Mouse (Mus musculus) midbrain, embryonic 11.5 days (tissue): ENCODE data around the gene Stn1. TPM values are rescaled to one million over a fixed set of nuclear protein-coding genes. Genes with fewer than 3 reads are reported as not detected.

Experiments
- ATAC-seq: fragments of 200-750 bp; cut with Nextera tagmentation; 2 replicates; pipeline ENCODE4 v1.8.0; 2017; ENCODE audit warnings: moderate TSS enrichment, moderate library complexity; ENCODE audit not compliant: low FRiP score
- DNase-seq: peaks from one replicate; pipeline ENCODE4 v3.0.0; 2015; ENCODE audit warnings: low spot score; ENCODE audit errors: missing footprints
- H3K27ac ChIP-seq: fragments of 300-500 bp; sonication (generic); 2 replicates; pipeline ENCODE4 v1.5.1; 2014; ENCODE audit warnings: low read depth, low read length
- H3K27me3 ChIP-seq: fragments of 300-500 bp; sonication (generic); 2 replicates; pipeline ENCODE4 v1.6.1; 2014; ENCODE audit warnings: mild to moderate bottlenecking, low read length, moderate library complexity, mixed read lengths; ENCODE audit not compliant: control insufficient read depth, insufficient read depth
- H3K36me3 ChIP-seq: fragments of 300-500 bp; sonication (generic); 2 replicates; pipeline ENCODE4 v1.6.1; 2014; ENCODE audit warnings: mild to moderate bottlenecking, low read length, moderate library complexity, mixed read lengths; ENCODE audit not compliant: control insufficient read depth, insufficient read depth
- H3K4me1 ChIP-seq: fragments of 300-500 bp; sonication (generic); 2 replicates; pipeline ENCODE4 v1.6.1; 2014; ENCODE audit warnings: low read length; ENCODE audit not compliant: control insufficient read depth, insufficient read depth
- H3K4me2 ChIP-seq: fragments of 300-500 bp; sonication (generic); 2 replicates; pipeline ENCODE4 v1.6.1; 2014; ENCODE audit warnings: mild to moderate bottlenecking, moderate library complexity
- H3K4me3 ChIP-seq: fragments of 300-500 bp; sonication (generic); 2 replicates; pipeline ENCODE4 v1.5.1; 2014; ENCODE audit warnings: low read depth, low read length
- H3K9ac ChIP-seq: fragments of 300-500 bp; sonication (generic); 2 replicates; pipeline ENCODE4 v1.6.1; 2014; ENCODE audit warnings: low read length
- H3K9me3 ChIP-seq: fragments of 300-500 bp; sonication (generic); 2 replicates; pipeline ENCODE4 v1.6.1; 2016; ENCODE audit warnings: low read length; ENCODE audit not compliant: control insufficient read depth
- WGBS: fragments of 180-500 bp; shearing (Covaris S2); extraction: QIAGEN DNeasy Blood & Tissue Kit; methylation state at CpG from one replicate; pipeline ENCODE4 v1.1.7; 2014; 5-methylcytosine and 5-hydroxymethylcytosine counted together
- polyA plus RNA-seq: library from polyadenylated mRNA; unstranded; fragments of >200 nt; fragmentation: Nextera tagmentation; extraction: Ambion mirVana; gene quantifications from 2 replicates; pipeline ENCODE4 v1.2.1, GENCODE M21; 2014

Stn1 gene
- polyA plus RNA-seq, 1 experiment from 2014 or later: 43.9 TPM

- no peak overlapping the region for H3K9ac ChIP-seq
- no peaks in the 10 kb centered on the region for H3K4me1 ChIP-seq
- no peak overlapping the region for H3K27ac ChIP-seq
- H3K4me2 ChIP-seq: no peak overlapping the region
- ATAC-seq (no peak), DNase-seq (no peak)
- 87% methylated on average over 9 of the region's 9 CpGs for WGBS
- no peaks in the 10 kb centered on the region for H3K27me3 ChIP-seq
- H3K9me3 ChIP-seq: no peaks in the 10 kb centered on the region
- no peaks in the 10 kb centered on the region for H3K36me3 ChIP-seq
- H3K4me3 ChIP-seq: no peak overlapping the region
Observed at GRCm38 (mm10) chr19:47549174-47549573, 11.9 kb upstream of the Stn1 start.

GRCm38 (mm10) chr19:47548432-47549076 lies 11.2 kb upstream of the Stn1 start:
- H3K4me2 ChIP-seq: no peak overlapping the region
- no peak overlapping the region for H3K27ac ChIP-seq
- H3K9me3 ChIP-seq: no peaks in the 10 kb centered on the region
- no peak for DNase-seq
- 96% methylated on average over 11 of the region's 11 CpGs for WGBS
- H3K4me3 ChIP-seq: no peak overlapping the region
- H3K9ac ChIP-seq: no peak overlapping the region
- no peaks in the 10 kb centered on the region for H3K4me1 ChIP-seq
- H3K27me3 ChIP-seq: no peaks in the 10 kb centered on the region
- ATAC-seq: no peak
- no peaks in the 10 kb centered on the region for H3K36me3 ChIP-seq

- ATAC-seq: no peak
- Histone ChIP-seq H3K9me3 (no peaks in the 10 kb centered on the region), H3K4me2 (no peak overlapping the region), H3K4me1 (no peaks in the 10 kb centered on the region), H3K9ac (no peak overlapping the region), H3K4me3 (no peak overlapping the region), H3K27me3 (no peaks in the 10 kb centered on the region; the same call in 1 of the 2 replicates), H3K36me3 (no peaks in the 10 kb centered on the region), H3K27ac (no peak overlapping the region)
- no peak for DNase-seq
Observed at GRCm38 (mm10) chr19:47545528-47545927, 8.2 kb upstream of the Stn1 start.

GRCm38 (mm10) chr19:47545055-47545454 lies 7.7 kb upstream of the Stn1 start:
- no peak overlapping the region for H3K9ac ChIP-seq
- ATAC-seq (no peak), DNase-seq (no peak)
- H3K27ac ChIP-seq: no peak overlapping the region
- H3K27me3 ChIP-seq: no peaks in the 10 kb centered on the region; the same call in 1 of the 2 replicates
- H3K36me3 ChIP-seq: no peaks in the 10 kb centered on the region
- no peak overlapping the region for H3K4me2 ChIP-seq
- H3K9me3 ChIP-seq: no peaks in the 10 kb centered on the region
- H3K4me1 ChIP-seq: no peaks in the 10 kb centered on the region
- H3K4me3 ChIP-seq: no peak overlapping the region
- WGBS: 69% methylated on average over 3 of the region's 3 CpGs

- 78% methylated on average over 7 of the region's 7 CpGs for WGBS
- no peak overlapping the region for H3K4me2 ChIP-seq
Observed at GRCm38 (mm10) chr19:47542441-47542840, 5.1 kb upstream of the Stn1 start.

GRCm38 (mm10) chr19:47538801-47539200 lies 1.5 kb upstream of the Stn1 start:
- WGBS: 29% methylated on average over 6 of the region's 6 CpGs
- Histone ChIP-seq H3K27me3 (peaks cover 3% of the 10 kb centered on the region; the same call in 1 of the 2 replicates), H3K4me2 (no peak overlapping the region), H3K4me1 (peaks cover 8% of the 10 kb centered on the region), H3K27ac (no peak overlapping the region), H3K9me3 (no peaks in the 10 kb centered on the region), H3K4me3 (no peak overlapping the region), H3K36me3 (no peaks in the 10 kb centered on the region), H3K9ac (no peak overlapping the region)
- ATAC-seq: no peak
- no peak for DNase-seq

More at GRCm38 (mm10) chr19:47542441-47542840, 5.1 kb upstream of the Stn1 start:
- DNase-seq: no peak
- H3K4me3 ChIP-seq: no peak overlapping the region
- no peak overlapping the region for H3K9ac ChIP-seq
- no peak overlapping the region for H3K27ac ChIP-seq
- no peak for ATAC-seq
- no peaks in the 10 kb centered on the region for H3K9me3 ChIP-seq
- peaks cover 3% of the 10 kb centered on the region; the same call in 1 of the 2 replicates for H3K27me3 ChIP-seq
- no peaks in the 10 kb centered on the region for H3K4me1 ChIP-seq
- H3K36me3 ChIP-seq: no peaks in the 10 kb centered on the region

- Histone ChIP-seq H3K4me3 (no peak overlapping the region), H3K9ac (no peak overlapping the region), H3K4me2 (no peak overlapping the region; the same call in 1 of the 2 replicates), H3K9me3 (no peaks in the 10 kb centered on the region), H3K4me1 (peaks cover 8% of the 10 kb centered on the region), H3K27ac (no peak overlapping the region), H3K36me3 (no peaks in the 10 kb centered on the region; the same call in 1 of the 2 replicates), H3K27me3 (peaks cover 3% of the 10 kb centered on the region; the same call in 1 of the 2 replicates)
- WGBS: 82% methylated on average over 6 of the region's 6 CpGs
- no peak for ATAC-seq
- no peak for DNase-seq
Observed at GRCm38 (mm10) chr19:47537879-47538278, 572 bp upstream of the Stn1 start.

GRCm38 (mm10) chr19:47536521-47537299 lies 597 bp downstream of the Stn1 start:
- WGBS: 5% methylated on average over 39 of the region's 39 CpGs
- Histone ChIP-seq H3K27me3 (peaks cover 3% of the 10 kb centered on the region; the same call in 1 of the 2 replicates), H3K27ac (no peak overlapping the region), H3K36me3 (no peaks in the 10 kb centered on the region; the same call in 1 of the 2 replicates), H3K4me1 (peaks cover 8% of the 10 kb centered on the region), H3K9me3 (peaks cover 3% of the 10 kb centered on the region; the same call in 1 of the 2 replicates), H3K9ac (peak overlapping the region; percentile 75), H3K4me2 (peak overlapping the region; percentile 73), H3K4me3 (peak overlapping the region; percentile 52)
- DNase-seq: peak; percentile 99
- peak; percentile 98 for ATAC-seq

- 83% methylated on average over 1 of the region's 1 CpGs for WGBS
Observed at GRCm38 (mm10) chr19:47534131-47534530, 3.2 kb downstream of the Stn1 start.

More at GRCm38 (mm10) chr19:47534131-47534530, 3.2 kb downstream of the Stn1 start:
- no peak overlapping the region for H3K27ac ChIP-seq
- peaks cover 8% of the 10 kb centered on the region for H3K4me1 ChIP-seq
- H3K4me3 ChIP-seq: no peak overlapping the region
- H3K36me3 ChIP-seq: no peaks in the 10 kb centered on the region; the same call in 1 of the 2 replicates
- no peak overlapping the region for H3K4me2 ChIP-seq
- H3K9ac ChIP-seq: no peak overlapping the region
- DNase-seq: no peak
- H3K9me3 ChIP-seq: peaks cover 3% of the 10 kb centered on the region; the same call in 1 of the 2 replicates
- 0 out of 2 replicates have a peak, but pooled peaks cover 3% of the 10 kb centered on the region for H3K27me3 ChIP-seq
- no peak for ATAC-seq
